Comparison of ENCODE assay signal across 26 mouse cellular contexts in the genomic region with DNA sequence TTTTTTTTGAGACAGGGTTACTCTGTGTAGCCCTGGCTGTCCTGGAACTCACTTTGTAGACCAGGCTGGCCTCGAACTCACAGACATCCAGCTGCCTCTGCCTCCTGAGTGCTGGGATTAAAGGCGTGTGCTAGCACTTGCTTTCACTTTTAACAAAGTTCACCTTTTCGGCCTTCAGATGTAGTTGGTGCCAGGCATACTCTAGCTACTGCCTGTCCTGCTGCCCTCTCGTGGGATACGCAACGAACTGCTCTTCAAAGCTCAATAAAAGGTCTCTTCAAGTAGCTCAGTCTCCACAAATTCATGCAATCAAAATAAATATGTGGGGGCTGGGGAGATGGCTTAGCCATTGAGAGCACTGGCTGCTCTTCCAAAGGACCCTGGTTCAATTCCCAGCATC. TPM values are rescaled to one million over a fixed set of nuclear protein-coding genes. Genes with fewer than 3 reads are reported as not detected.
A peak's percentile ranks its signal among the peaks of the same experiment; 100 is the strongest.
DNase-seq lines count a peak whose midpoint lies in the region; ATAC-seq and TF ChIP-seq lines count a peak whose summit lies in the region.
"Had no signal": no experiment of that assay in that cellular context is flagged by ENCODE, and none has a peak within 500 bp of the region (broad histone marks: within the 10 kb centered on the region; RNA-seq: fewer than 3 reads in every experiment).

No protein-coding gene starts in this region.

- H3K4me3 ChIP-seq in heart, adult 2 months = no peak overlapping the region
- H3K4me3 ChIP-seq in kidney, postnatal 0 days (replicated peaks; ENCODE audit: low read depth, low read length) = no peak overlapping the region
- H3K4me3 ChIP-seq in stomach, postnatal 0 days (ENCODE audit: low read depth, low read length) = no peak overlapping the region
- H3K4me3 ChIP-seq: embryonic facial prominence, embryonic 10.5 days; forebrain, embryonic 13.5 days; heart, embryonic 12.5 days; hindbrain, embryonic 15.5 days had no signal

- no peak overlapping the region for H3K9ac ChIP-seq in heart, adult 2 months (ENCODE audit: low read depth, low read length)
- no peak overlapping the region for H3K9ac ChIP-seq in kidney, postnatal 0 days (ENCODE audit: low read depth, low read length)
- H3K9ac ChIP-seq in stomach, postnatal 0 days (ENCODE audit: low read length) = no peak overlapping the region
- H3K9ac ChIP-seq: forebrain, embryonic 13.5 days; heart, embryonic 12.5 days; hindbrain, embryonic 15.5 days had no signal

- DNase-seq in heart, adult 2 months = no peak
- no peak for DNase-seq in heart, adult 8-10 months (ENCODE audit: low spot score)
- DNase-seq in kidney, postnatal 0 days (ENCODE audit: low spot score) = no peak
- DNase-seq in kidney, adult 11 months = no peak
- peak; percentile 59 for DNase-seq in ES-CJ7 (ENCODE audit: low read depth, low spot score)
- no peak for DNase-seq in stomach, postnatal 0 days (ENCODE audit: low spot score)
- no peak for DNase-seq in adrenal gland, postnatal 25 days
- DNase-seq: adrenal gland, postnatal 14 days; cerebellum, adult 2 months; cerebellum, postnatal 10 days; gastrocnemius, postnatal 36 days; heart, adult 18-20 months; heart, postnatal 36 days had no signal

- H3K27me3 ChIP-seq in heart, adult 2 months (ENCODE audit: control insufficient read depth, insufficient read depth, low read length) = no peaks in the 10 kb centered on the region
- H3K27me3 ChIP-seq in kidney, postnatal 0 days (ENCODE audit: insufficient read depth, low read length) = no peaks in the 10 kb centered on the region
- H3K27me3 ChIP-seq in stomach, postnatal 0 days (ENCODE audit: control insufficient read depth, insufficient read depth, low read length) = no peaks in the 10 kb centered on the region
- H3K27me3 ChIP-seq: CH12.LX; forebrain, embryonic 13.5 days; heart, embryonic 12.5 days; hindbrain, embryonic 15.5 days had no signal

- intact Hi-C loops in heart, adult 2 months (cut with DNase I) = no loop called here

- no peak for TF ChIP-seq EP300 in heart, adult 2 months (IDR thresholded peaks at IDR 0.05; ENCODE audit: insufficient read depth, low read depth, low read length)
- TF ChIP-seq EP300 in stomach, postnatal 0 days (optimal IDR thresholded peaks at IDR 0.05) = no peak

- H3K9me3 ChIP-seq in kidney, postnatal 0 days (replicated peaks; ENCODE audit: low read length) = no peaks in the 10 kb centered on the region
- H3K9me3 ChIP-seq in stomach, postnatal 0 days (ENCODE audit: control insufficient read depth, low read length) = no peaks in the 10 kb centered on the region
- H3K9me3 ChIP-seq: embryonic facial prominence, embryonic 10.5 days; forebrain, embryonic 13.5 days; G1E; heart, embryonic 12.5 days; hindbrain, embryonic 15.5 days had no signal

- H3K36me3 ChIP-seq in heart, adult 2 months (ENCODE audit: control insufficient read depth, insufficient read depth, low read length) = no peaks in the 10 kb centered on the region
- peaks cover 48% of the 10 kb centered on the region for H3K36me3 ChIP-seq in kidney, postnatal 0 days (ENCODE audit: insufficient read depth, low read length)
- peaks cover 13% of the 10 kb centered on the region; the same call in 1 of the 2 replicates for H3K36me3 ChIP-seq in stomach, postnatal 0 days (ENCODE audit: control insufficient read depth, insufficient read depth, low read length)

- H3K27ac ChIP-seq in heart, adult 2 months = no peak overlapping the region
- no peak overlapping the region for H3K27ac ChIP-seq in kidney, postnatal 0 days
- H3K27ac ChIP-seq in stomach, postnatal 0 days (replicated peaks) = no peak overlapping the region
- H3K27ac ChIP-seq: embryonic facial prominence, embryonic 10.5 days; forebrain, embryonic 13.5 days; hindbrain, embryonic 15.5 days had no signal

- H3K79me2 ChIP-seq in heart, adult 2 months (replicated peaks; ENCODE audit: control insufficient read depth, insufficient read depth, low read length) = no peaks in the 10 kb centered on the region; the same call in 1 of the 2 replicates

- no peaks in the 10 kb centered on the region for H3K4me1 ChIP-seq in heart, adult 2 months (ENCODE audit: control insufficient read depth, insufficient read depth, low read length)
- no peaks in the 10 kb centered on the region for H3K4me1 ChIP-seq in kidney, postnatal 0 days (replicated peaks; ENCODE audit: insufficient read depth, low read length)
- no peaks in the 10 kb centered on the region for H3K4me1 ChIP-seq in stomach, postnatal 0 days (replicated peaks; ENCODE audit: control insufficient read depth, insufficient read depth)
- H3K4me1 ChIP-seq: embryonic facial prominence, embryonic 10.5 days; heart, embryonic 12.5 days had no signal

- no peak overlapping the region for H3K4me2 ChIP-seq in kidney, postnatal 0 days (ENCODE audit: low read length)
- H3K4me2 ChIP-seq in stomach, postnatal 0 days (replicated peaks; ENCODE audit: low read depth) = no peak overlapping the region
- H3K4me2 ChIP-seq: forebrain, embryonic 13.5 days; heart, embryonic 12.5 days; hindbrain, embryonic 15.5 days had no signal

- peak; percentile 33; the same call in 1 of the 2 replicates for TF ChIP-seq CTCF in heart, adult 2 months (IDR thresholded peaks at IDR 0.05)
- peak; percentile 9; the same call in 1 of the 2 replicates for TF ChIP-seq CTCF in kidney, postnatal 0 days (IDR thresholded peaks at IDR 0.05; ENCODE audit: low read depth)
- TF ChIP-seq CTCF in stomach, postnatal 0 days (IDR thresholded peaks at IDR 0.05; ENCODE audit: low read depth) = peak; percentile 21; the same call in 1 of the 2 replicates

- no peak for TF ChIP-seq POLR2A in heart, adult 2 months (IDR thresholded peaks at IDR 0.05; ENCODE audit: insufficient read depth, low read depth, low read length)

- no peak for ATAC-seq in kidney, postnatal 0 days (replicated peaks; ENCODE audit: low FRiP score, low read depth)
- no peak for ATAC-seq in stomach, postnatal 0 days (ENCODE audit: low FRiP score, low TSS enrichment)
- ATAC-seq: activated CD4-positive, CD25-positive, alpha-beta regulatory T cell, adult 4 months; forebrain, embryonic 13.5 days had no signal

- WGBS in heart, adult 2 months = 76% methylated on average over 6 of the region's 6 CpGs
- WGBS in kidney, postnatal 0 days = 75% methylated on average over 6 of the region's 6 CpGs
- WGBS in stomach, postnatal 0 days = 75% methylated on average over 6 of the region's 6 CpGs

RNA-seq across cellular contexts. Expression of gene Tex37, which starts 20.6 kb away (rescaled TPM):
- not detected for total RNA-seq in heart, adult 2 months (2021)
- not detected in 2 replicates for polyA plus RNA-seq in heart, adult 2 months (2012; rRNA removed)
- total RNA-seq in heart, adult 8-10 months (2022) = not detected
- not detected in 2 replicates for polyA plus RNA-seq in kidney, postnatal 0 days (2015; fragmentation: Nextera tagmentation; extraction: Ambion mirVana)
- not detected in 2 replicates for polyA plus RNA-seq in stomach, postnatal 0 days (2015; fragmentation: Nextera tagmentation; extraction: Ambion mirVana)
- total RNA-seq in adrenal gland, postnatal 25 days (2021) = not detected in 2 replicates
- total RNA-seq: adrenal gland, adult 18-20 months; adrenal gland, postnatal 14 days; CH12.LX; gastrocnemius, adult 8-10 months; gastrocnemius, postnatal 36 days; heart, adult 18-20 months; heart, postnatal 36 days had no signal
- polyA plus RNA-seq: activated CD4-positive, CD25-positive, alpha-beta regulatory T cell, adult 4 months; C2C12; cerebellum, adult 2 months; embryonic facial prominence, embryonic 10.5 days; embryonic facial prominence, embryonic 14.5 days; forebrain, embryonic 13.5 days; G1E; heart, embryonic 12.5 days; heart, embryonic 16.5 days; hindbrain, embryonic 11.5 days; hindbrain, embryonic 15.5 days had no signal

RNA-seq across cellular contexts. Expression of gene Eif2ak3, which starts 53.9 kb away (rescaled TPM):
- 1 to 10 TPM; 8.4 to 8.5 TPM for total RNA-seq in heart, adult 2 months (2021)
- 4.0 and 6.9 TPM in 2 replicates for polyA plus RNA-seq in heart, adult 2 months (2012; rRNA removed)
- 1 to 10 TPM; 6.3 to 8.9 (median 7.6) TPM for total RNA-seq in heart, adult 8-10 months (2022)
- polyA plus RNA-seq in kidney, postnatal 0 days (2015; fragmentation: Nextera tagmentation; extraction: Ambion mirVana) = 12.2 and 12.5 TPM in 2 replicates
- 6.7 and 7.6 TPM in 2 replicates for polyA plus RNA-seq in stomach, postnatal 0 days (2015; fragmentation: Nextera tagmentation; extraction: Ambion mirVana)
- total RNA-seq in adrenal gland, postnatal 25 days (2021) = 19.1 and 22.6 TPM in 2 replicates

RNA-seq across cellular contexts. Expression of gene Foxi3, which starts 58.2 kb away (rescaled TPM):
- total RNA-seq in heart, adult 2 months (2021) = not detected
- polyA plus RNA-seq in heart, adult 2 months (2012; rRNA removed) = not detected in 2 replicates
- total RNA-seq in heart, adult 8-10 months (2022) = not detected
- not detected in 2 replicates for polyA plus RNA-seq in kidney, postnatal 0 days (2015; fragmentation: Nextera tagmentation; extraction: Ambion mirVana)
- not detected in 2 replicates for polyA plus RNA-seq in stomach, postnatal 0 days (2015; fragmentation: Nextera tagmentation; extraction: Ambion mirVana)
- not detected in 2 replicates for total RNA-seq in adrenal gland, postnatal 25 days (2021)
- total RNA-seq: adrenal gland, adult 18-20 months; adrenal gland, postnatal 14 days; CH12.LX; G1E; gastrocnemius, adult 8-10 months; gastrocnemius, postnatal 36 days; heart, adult 18-20 months; heart, postnatal 36 days had no signal
- polyA plus RNA-seq: activated CD4-positive, CD25-positive, alpha-beta regulatory T cell, adult 4 months; C2C12; cerebellum, adult 2 months; forebrain, embryonic 13.5 days; G1E; heart, embryonic 12.5 days; heart, embryonic 16.5 days; hindbrain, embryonic 11.5 days; hindbrain, embryonic 15.5 days had no signal
